Mouse (Mus musculus) thymus, adult 2 months (tissue): ENCODE measurements around the gene Urad.

Source experiments
- CTCF ChIP-seq: fragments of 200-500 bp; IDR thresholded peaks from 2 replicates; pipeline ENCODE4 v1.5.1; 2012; ENCODE audit warnings: mild to moderate bottlenecking, control low read depth, low read length, moderate library complexity, borderline replicate concordance; ENCODE audit not compliant: control insufficient read depth, poor library complexity, insufficient read depth; ENCODE audit errors: extremely low read depth
- POLR2A ChIP-seq: fragments of 200-500 bp; IDR thresholded peaks from 2 replicates; pipeline ENCODE4 v1.6.1; 2012; ENCODE audit warnings: mild to moderate bottlenecking, low read length, control low read depth, moderate library complexity; ENCODE audit not compliant: control insufficient read depth, poor library complexity, insufficient read depth; ENCODE audit errors: extremely low read depth

- TF ChIP-seq CTCF (no peak), POLR2A (no peak)
Measured at GRCm38 (mm10) chr5:147317321-147317720, 4.9 kb downstream of the Urad start.
